Mouse (Mus musculus) liver, adult 2 months (tissue): ENCODE results near the gene Itih3.

Source experiments
- CTCF ChIP-seq: fragments of 200-500 bp; IDR thresholded peaks from 2 replicates; pipeline ENCODE4 v1.5.1; 2011; ENCODE audit warnings: low read depth, low read length, control low read depth
- POLR2A ChIP-seq: fragments of 200-500 bp; IDR thresholded peaks from 2 replicates; pipeline ENCODE4 v1.6.1; 2011; ENCODE audit warnings: low read length, control low read depth; ENCODE audit not compliant: insufficient read depth; ENCODE audit errors: extremely low read depth

DNA sequence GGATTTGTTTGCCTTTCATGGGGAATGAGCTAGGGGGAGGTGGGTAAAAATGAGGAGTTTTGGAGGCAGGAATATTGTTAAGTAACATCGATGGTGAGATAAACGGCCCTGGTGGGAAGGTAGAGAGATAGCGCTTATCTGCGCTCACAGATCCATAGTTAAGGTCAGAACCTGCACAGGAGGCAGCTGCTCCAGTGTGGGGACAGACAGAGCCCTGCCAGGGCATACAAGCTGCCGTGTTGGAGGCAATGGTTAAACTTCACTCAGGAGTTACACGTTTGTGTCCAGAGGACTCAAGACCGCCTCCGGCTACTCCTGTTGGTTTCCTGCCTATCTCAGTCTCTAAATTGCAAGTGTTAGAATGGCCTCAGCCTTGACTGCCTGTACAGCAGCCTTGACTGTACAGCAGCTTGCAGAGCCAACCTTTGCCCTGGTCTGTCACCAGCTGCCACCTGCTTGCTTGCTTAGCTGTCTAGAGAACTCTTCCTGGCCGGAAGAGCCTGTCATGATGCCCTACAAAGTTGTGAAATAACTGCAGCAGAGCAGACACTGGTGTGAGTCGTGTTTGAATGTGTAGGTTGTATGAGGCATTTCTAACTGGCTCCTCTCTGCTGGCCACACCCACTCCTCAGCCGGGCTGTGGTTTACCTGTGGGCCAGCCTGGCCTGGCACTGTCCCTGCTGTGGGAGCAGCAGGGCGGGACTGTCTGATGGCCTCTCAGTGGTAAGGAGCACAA, 48.3 kb downstream of the Itih3 start:
- TF ChIP-seq CTCF = no peak
- TF ChIP-seq POLR2A = no peak
